23 mouse cellular contexts compared by ENCODE assay signal in genomic region chr9:89403031-89403430, GRCm38 (mm10).
DNase-seq lines count a peak whose midpoint lies in the region; ATAC-seq lines count a peak whose summit lies in the region.
"Had no signal": no experiment of that assay in that cellular context is flagged by ENCODE, and none has a peak within 500 bp of the region (broad histone marks: within the 10 kb centered on the region; RNA-seq: fewer than 3 reads in every experiment).

No protein-coding gene starts in this region.

- H3K27me3 ChIP-seq in neural tube, embryonic 15.5 days (replicated peaks) = no peaks in the 10 kb centered on the region
- H3K27me3 ChIP-seq: CH12.LX; embryonic facial prominence, embryonic 12.5 days; forebrain, embryonic 13.5 days; forebrain, embryonic 15.5 days; Patski had no signal

- H3K4me2 ChIP-seq in neural tube, embryonic 15.5 days = no peak overlapping the region
- H3K4me2 ChIP-seq: embryonic facial prominence, embryonic 12.5 days; forebrain, embryonic 13.5 days; forebrain, embryonic 15.5 days had no signal

- H3K9ac ChIP-seq in neural tube, embryonic 15.5 days (replicated peaks) = no peak overlapping the region
- H3K9ac ChIP-seq: embryonic facial prominence, embryonic 12.5 days; forebrain, embryonic 13.5 days; forebrain, embryonic 15.5 days; forebrain, postnatal 0 days had no signal

- no peak overlapping the region for H3K4me3 ChIP-seq in neural tube, embryonic 15.5 days (replicated peaks)
- H3K4me3 ChIP-seq: embryonic facial prominence, embryonic 10.5 days; embryonic facial prominence, embryonic 12.5 days; forebrain, embryonic 13.5 days; forebrain, embryonic 15.5 days had no signal

- no peaks in the 10 kb centered on the region for H3K4me1 ChIP-seq in neural tube, embryonic 15.5 days
- H3K4me1 ChIP-seq: embryonic facial prominence, embryonic 10.5 days; embryonic facial prominence, embryonic 12.5 days; forebrain, embryonic 13.5 days; forebrain, embryonic 15.5 days had no signal

- H3K9me3 ChIP-seq in neural tube, embryonic 15.5 days (replicated peaks) = no peaks in the 10 kb centered on the region
- H3K9me3 ChIP-seq: embryonic facial prominence, embryonic 10.5 days; embryonic facial prominence, embryonic 12.5 days; forebrain, embryonic 13.5 days; forebrain, embryonic 15.5 days; G1E had no signal

- DNase-seq in adrenal gland, adult (ENCODE audit: inconsistent age in 2 of 2, low spot score in 1 of 2) = peak; percentile 41 to 77
- no peak for DNase-seq in adrenal gland, postnatal 4 days (ENCODE audit: low spot score in 2 of 2)
- peak; percentile 38 for DNase-seq in adrenal gland, postnatal 10 days
- DNase-seq in adrenal gland, postnatal 25 days = peak; percentile 29
- no peak for DNase-seq in embryo, embryonic 9.5 days (ENCODE audit: extremely low spot score)
- no peak for DNase-seq in embryo, embryonic 10 days (ENCODE audit: low spot score)
- DNase-seq: B cell, adult 2 months; cerebellum, adult 11-12 months; cerebellum, adult 2 months; cerebellum, adult 9-10 months; cerebellum, postnatal 25 days; embryo, embryonic 11 days; forebrain, postnatal 0 days had no signal

- 92% methylated on average over 1 of the region's 1 CpGs for WGBS in neural tube, embryonic 15.5 days

- H3K27ac ChIP-seq in neural tube, embryonic 15.5 days (replicated peaks) = no peak overlapping the region
- H3K27ac ChIP-seq: embryonic facial prominence, embryonic 10.5 days; embryonic facial prominence, embryonic 12.5 days; forebrain, embryonic 13.5 days; forebrain, embryonic 15.5 days had no signal

- no peak for ATAC-seq in neural tube, embryonic 15.5 days (ENCODE audit: low FRiP score)
- ATAC-seq: activated CD4-positive, CD25-positive, alpha-beta regulatory T cell, adult 4 months; CD4-positive, CD25-positive, alpha-beta regulatory T cell, adult 4 months; forebrain, embryonic 13.5 days; forebrain, embryonic 15.5 days; forebrain, postnatal 0 days; Patski had no signal

- H3K36me3 ChIP-seq in neural tube, embryonic 15.5 days = no peaks in the 10 kb centered on the region
- H3K36me3 ChIP-seq: embryonic facial prominence, embryonic 10.5 days; embryonic facial prominence, embryonic 12.5 days; forebrain, embryonic 15.5 days; G1E had no signal

Comparison
In these comparisons a context has a peak if more than half of its experiments do, and no peak if none do; other contexts are left out.
1. DNase-seq: peak in adrenal gland, adult (2 of 2), adrenal gland, postnatal 10 days (single experiment) and adrenal gland, postnatal 25 days (single experiment); none in adrenal gland, postnatal 4 days (0 of 2), embryo, embryonic 9.5 days (single experiment) and embryo, embryonic 10 days (single experiment).